24 mouse cellular contexts compared by ENCODE assay signal in the genomic region with DNA sequence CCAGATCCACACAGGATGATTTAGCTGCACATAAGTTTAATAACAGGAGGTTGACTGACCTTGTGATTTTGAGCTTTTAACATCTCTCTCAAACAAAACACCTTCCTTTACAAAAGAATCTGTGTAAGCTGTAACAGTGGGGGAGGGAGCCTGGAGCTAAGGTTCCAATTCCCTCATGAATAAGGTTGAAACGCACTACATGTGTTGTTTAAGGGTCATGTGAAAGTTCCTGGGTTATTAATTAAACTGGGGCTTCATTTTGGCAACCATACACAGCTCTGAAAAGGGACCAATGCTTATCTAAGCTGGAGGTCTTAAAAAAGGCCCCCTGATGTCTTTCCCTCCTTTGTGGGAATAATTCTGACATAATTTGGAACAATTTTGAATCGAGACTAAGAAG.
A peak's percentile ranks its signal among the peaks of the same experiment; 100 is the strongest.
DNase-seq lines count a peak whose midpoint lies in the region; ATAC-seq and TF ChIP-seq lines count a peak whose summit lies in the region.
"Had no signal": no experiment of that assay in that cellular context is flagged by ENCODE, and none has a peak within 500 bp of the region (broad histone marks: within the 10 kb centered on the region; RNA-seq: fewer than 3 reads in every experiment).

No protein-coding gene starts in this region.

- peaks cover 17% of the 10 kb centered on the region for H3K4me1 ChIP-seq in forebrain, embryonic 12.5 days
- peaks cover 37% of the 10 kb centered on the region for H3K4me1 ChIP-seq in forebrain, embryonic 10.5 days
- no peaks in the 10 kb centered on the region; the same call in 1 of the 2 replicates for H3K4me1 ChIP-seq in midbrain, embryonic 11.5 days (ENCODE audit: control insufficient read depth, insufficient read depth, low read length)
- peaks cover 3% of the 10 kb centered on the region; the same call in 1 of the 2 replicates for H3K4me1 ChIP-seq in midbrain, postnatal 0 days (ENCODE audit: insufficient read depth, low read length)
- H3K4me1 ChIP-seq: heart, embryonic 10.5 days; kidney, embryonic 15.5 days; liver, embryonic 13.5 days had no signal

- no peak for TF ChIP-seq POLR2A in brain, embryonic 14.5 days (IDR thresholded peaks at IDR 0.05; ENCODE audit: borderline replicate concordance, extremely low read depth, insufficient read depth, insufficient read length, poor library complexity, severe bottlenecking)

- no peaks in the 10 kb centered on the region for H3K27me3 ChIP-seq in forebrain, embryonic 12.5 days
- no peaks in the 10 kb centered on the region for H3K27me3 ChIP-seq in forebrain, embryonic 10.5 days (ENCODE audit: poor library complexity, severe bottlenecking)
- no peaks in the 10 kb centered on the region for H3K27me3 ChIP-seq in midbrain, embryonic 11.5 days (ENCODE audit: control insufficient read depth, insufficient read depth, low read length)
- no peaks in the 10 kb centered on the region for H3K27me3 ChIP-seq in midbrain, postnatal 0 days (ENCODE audit: insufficient read depth, low read length)
- H3K27me3 ChIP-seq: CH12.LX; kidney, embryonic 15.5 days; liver, embryonic 13.5 days; neural tube, embryonic 12.5 days had no signal

- H3K9ac ChIP-seq in forebrain, embryonic 12.5 days: no peak overlapping the region
- H3K9ac ChIP-seq in midbrain, embryonic 11.5 days (ENCODE audit: low read length): no peak overlapping the region
- H3K9ac ChIP-seq in midbrain, postnatal 0 days (replicated peaks; ENCODE audit: low read length, poor library complexity, severe bottlenecking): no peak overlapping the region
- H3K9ac ChIP-seq: kidney, embryonic 15.5 days; liver, embryonic 13.5 days; neural tube, embryonic 12.5 days had no signal

- ATAC-seq in forebrain, embryonic 12.5 days (ENCODE audit: low FRiP score): peak; percentile 65; the same call in 1 of the 2 replicates
- peak; percentile 41; the same call in 1 of the 2 replicates for ATAC-seq in midbrain, embryonic 11.5 days (ENCODE audit: low FRiP score)
- no peak for ATAC-seq in midbrain, postnatal 0 days (ENCODE audit: low FRiP score)
- ATAC-seq: hindbrain, embryonic 16.5 days; intestine, embryonic 16.5 days; Patski had no signal

- DNase-seq in forebrain, embryonic 10.5 days (ENCODE audit: extremely low spot score, low spot score): no peak
- DNase-seq in midbrain, embryonic 11.5 days (ENCODE audit: low spot score, missing footprints): no peak
- DNase-seq in midbrain, postnatal 0 days (ENCODE audit: low spot score): no peak
- peak; percentile 72 for DNase-seq in brain, embryonic 14.5 days (ENCODE audit: low read depth)
- DNase-seq in embryo, embryonic 11.5 days (ENCODE audit: low read depth, low spot score): peak; percentile 1
- DNase-seq in thymus, postnatal 25 days: no peak
- DNase-seq: adrenal gland, postnatal 36 days; B cell, adult 2 months; cerebellum, adult 18-20 months; kidney, postnatal 4 days; layer of hippocampus, adult 9-11 months; liver, embryonic 13.5 days; lung, adult 2 months; lung, postnatal 14 days had no signal

- TF ChIP-seq CTCF in midbrain, postnatal 0 days (IDR thresholded peaks at IDR 0.05): no peak
- TF ChIP-seq CTCF in brain, embryonic 14.5 days (IDR thresholded peaks at IDR 0.05; ENCODE audit: borderline replicate concordance, extremely low read depth, insufficient read depth, insufficient read length): no peak

- H3K36me3 ChIP-seq in forebrain, embryonic 12.5 days (replicated peaks): no peaks in the 10 kb centered on the region
- H3K36me3 ChIP-seq in forebrain, embryonic 10.5 days (replicated peaks): no peaks in the 10 kb centered on the region
- no peaks in the 10 kb centered on the region for H3K36me3 ChIP-seq in midbrain, embryonic 11.5 days (ENCODE audit: control insufficient read depth, insufficient read depth, low read length)
- no peaks in the 10 kb centered on the region for H3K36me3 ChIP-seq in midbrain, postnatal 0 days (ENCODE audit: insufficient read depth, low read length)
- H3K36me3 ChIP-seq: G1E; heart, embryonic 10.5 days; kidney, embryonic 15.5 days; liver, embryonic 13.5 days; neural tube, embryonic 12.5 days had no signal

- no peak overlapping the region for H3K4me3 ChIP-seq in forebrain, embryonic 12.5 days (replicated peaks)
- no peak overlapping the region for H3K4me3 ChIP-seq in forebrain, embryonic 10.5 days
- no peak overlapping the region for H3K4me3 ChIP-seq in midbrain, embryonic 11.5 days (ENCODE audit: low read depth, low read length)
- H3K4me3 ChIP-seq in midbrain, postnatal 0 days (ENCODE audit: low read depth, low read length): no peak overlapping the region
- H3K4me3 ChIP-seq: heart, embryonic 10.5 days; kidney, embryonic 15.5 days; left cerebral cortex, adult 2 months; liver, embryonic 13.5 days; neural tube, embryonic 12.5 days had no signal

- H3K27ac ChIP-seq in forebrain, embryonic 12.5 days: 0 out of 2 replicates have a peak overlapping the region, but pooled peaks have one; percentile 19
- no peak overlapping the region for H3K27ac ChIP-seq in forebrain, embryonic 10.5 days
- no peak overlapping the region for H3K27ac ChIP-seq in midbrain, embryonic 11.5 days (ENCODE audit: low read depth, low read length)
- no peak overlapping the region for H3K27ac ChIP-seq in midbrain, postnatal 0 days (ENCODE audit: low read depth, low read length)
- H3K27ac ChIP-seq: heart, embryonic 10.5 days; kidney, embryonic 15.5 days; liver, embryonic 13.5 days; neural tube, embryonic 12.5 days had no signal

- H3K9me3 ChIP-seq in forebrain, embryonic 12.5 days: no peaks in the 10 kb centered on the region
- H3K9me3 ChIP-seq in forebrain, embryonic 10.5 days: no peaks in the 10 kb centered on the region
- H3K9me3 ChIP-seq in midbrain, embryonic 11.5 days (ENCODE audit: control insufficient read depth, low read length): no peaks in the 10 kb centered on the region
- no peaks in the 10 kb centered on the region for H3K9me3 ChIP-seq in midbrain, postnatal 0 days (ENCODE audit: low read length)
- H3K9me3 ChIP-seq: G1E; heart, embryonic 10.5 days; kidney, embryonic 15.5 days; liver, embryonic 13.5 days; neural tube, embryonic 12.5 days had no signal

- WGBS in forebrain, embryonic 12.5 days: 5% methylated on average over 2 of the region's 2 CpGs
- 22% methylated on average over 2 of the region's 2 CpGs for WGBS in forebrain, embryonic 10.5 days
- WGBS in midbrain, embryonic 11.5 days: 38% methylated on average over 2 of the region's 2 CpGs
- 33% methylated on average over 2 of the region's 2 CpGs for WGBS in midbrain, postnatal 0 days

- H3K4me2 ChIP-seq in forebrain, embryonic 12.5 days: no peak overlapping the region
- no peak overlapping the region for H3K4me2 ChIP-seq in midbrain, embryonic 11.5 days
- H3K4me2 ChIP-seq in midbrain, postnatal 0 days (ENCODE audit: low read depth, low read length, poor library complexity, severe bottlenecking): no peak overlapping the region
- H3K4me2 ChIP-seq: kidney, embryonic 15.5 days; liver, embryonic 13.5 days; neural tube, embryonic 12.5 days had no signal

Comparison
In these comparisons a context has a peak if more than half of its experiments do, and no peak if none do; other contexts are left out.
1. DNase-seq: peak in brain, embryonic 14.5 days (single experiment) and embryo, embryonic 11.5 days (single experiment); none in forebrain, embryonic 10.5 days (single experiment), midbrain, embryonic 11.5 days (single experiment), midbrain, postnatal 0 days (single experiment) and thymus, postnatal 25 days (single experiment).